Mouse (Mus musculus) intestine, embryonic 16.5 days (tissue): ENCODE measurements around the gene Gipc2. TPM values are rescaled to one million over a fixed set of nuclear protein-coding genes. Genes with fewer than 3 reads are reported as not detected.
"Not testable (repeated sequence)": the region's sequence is repeated elsewhere in the genome, so short reads cannot be mapped to it uniquely, and the experiment has no call there.

Experiments used
- ATAC-seq: fragments of 200-750 bp; cut with Nextera tagmentation; 2 replicates; pipeline ENCODE4 v1.8.0; 2017; ENCODE audit warnings: moderate TSS enrichment, moderate library complexity
- H3K27ac ChIP-seq: fragments of 300-500 bp; sonication (generic); 2 replicates; pipeline ENCODE4 v1.5.1; 2014; ENCODE audit warnings: mild to moderate bottlenecking, low read length
- H3K27me3 ChIP-seq: fragments of 300-500 bp; sonication (generic); replicated peaks from 2 replicates; pipeline ENCODE4 v1.6.1; 2014; ENCODE audit warnings: low read length, control low read depth, mixed read lengths; ENCODE audit not compliant: control insufficient read depth, insufficient read depth
- H3K36me3 ChIP-seq: fragments of 300-500 bp; sonication (generic); 2 replicates; pipeline ENCODE4 v1.6.1; 2014; ENCODE audit warnings: low read length, control low read depth; ENCODE audit not compliant: control insufficient read depth, insufficient read depth
- H3K4me1 ChIP-seq: fragments of 300-500 bp; sonication (generic); 2 replicates; pipeline ENCODE4 v1.6.1; 2014; ENCODE audit warnings: low read length, control low read depth, mixed read lengths; ENCODE audit not compliant: control insufficient read depth, insufficient read depth
- H3K4me2 ChIP-seq: fragments of 300-500 bp; sonication (generic); 2 replicates; pipeline ENCODE4 v1.6.1; 2014; ENCODE audit warnings: low read depth, low read length, control low read depth
- H3K4me3 ChIP-seq: fragments of 300-500 bp; sonication (generic); 2 replicates; pipeline ENCODE4 v1.5.1; 2014; ENCODE audit warnings: mild to moderate bottlenecking, low read length
- H3K9ac ChIP-seq: fragments of 300-500 bp; sonication (generic); 2 replicates; pipeline ENCODE4 v1.6.1; 2014; ENCODE audit warnings: low read depth, low read length
- H3K9me3 ChIP-seq: fragments of 300-500 bp; sonication (generic); 2 replicates; pipeline ENCODE4 v1.6.1; 2016; ENCODE audit warnings: low read length, control low read depth; ENCODE audit not compliant: control insufficient read depth
- WGBS: fragments of 180-500 bp; shearing (Covaris S2); extraction: QIAGEN DNeasy Blood & Tissue Kit; methylation state at CpG from one replicate; pipeline ENCODE4 v1.1.7; 2014; 5-methylcytosine and 5-hydroxymethylcytosine counted together
- polyA plus RNA-seq: library from polyadenylated mRNA; unstranded; fragments of >200 nt; fragmentation: Nextera tagmentation; extraction: Ambion mirVana; gene quantifications from 2 replicates; pipeline ENCODE4 v1.2.1, GENCODE M21; 2015

Gipc2 gene
- polyA plus RNA-seq, 1 experiment from 2014 or later, result 244 TPM

DNA sequence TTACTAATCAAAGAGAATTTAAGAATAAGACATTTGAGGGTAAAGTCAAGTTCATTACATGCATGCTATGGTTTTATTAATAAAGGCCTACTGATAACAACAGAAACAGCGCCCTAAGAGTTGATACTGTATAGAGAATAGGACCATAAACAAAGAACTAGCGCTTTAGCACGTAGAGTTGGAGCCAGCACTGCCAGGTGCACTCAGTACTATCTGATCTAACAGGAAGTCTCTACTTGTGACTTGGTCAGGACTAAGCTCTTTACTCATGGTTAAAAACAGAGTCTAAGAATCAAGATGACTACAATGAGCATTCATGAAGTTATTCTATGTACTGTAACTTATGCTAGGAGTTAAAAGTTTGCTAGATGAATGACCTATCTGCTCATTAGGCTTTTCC, 38.5 kb upstream of the Gipc2 start:
- 54% methylated on average over 3 of the region's 3 CpGs for WGBS
- peak; percentile 75 for ATAC-seq
- Histone ChIP-seq H3K9me3 (no peaks in the 10 kb centered on the region), H3K4me1 (peaks cover 12% of the 10 kb centered on the region; the same call in 1 of the 2 replicates), H3K4me3 (no peak overlapping the region), H3K4me2 (no peak overlapping the region), H3K27me3 (no peaks in the 10 kb centered on the region), H3K36me3 (no peaks in the 10 kb centered on the region), H3K9ac (no peak overlapping the region), H3K27ac (no peak overlapping the region)

DNA sequence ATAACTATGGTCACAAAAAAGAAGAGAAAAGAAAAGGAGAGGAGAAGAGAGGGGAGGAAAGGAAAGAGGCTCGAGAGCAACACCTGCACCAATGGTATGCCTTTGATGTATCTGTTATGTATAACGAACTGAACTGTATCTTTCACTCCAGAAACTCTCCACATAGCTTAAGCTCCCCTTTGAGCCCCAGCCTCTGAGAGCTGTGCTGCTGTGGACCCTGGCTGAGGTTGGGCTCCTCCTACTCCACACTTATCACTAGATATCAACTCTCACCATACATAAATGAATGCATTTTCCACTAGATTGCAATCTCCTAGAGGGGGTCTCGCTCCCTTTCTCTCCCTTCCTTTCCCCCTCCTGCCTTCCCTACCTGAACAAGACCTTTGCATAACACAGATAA, 38.0 kb upstream of the Gipc2 start:
- Histone ChIP-seq H3K27me3 (no peaks in the 10 kb centered on the region), H3K4me2 (no peak overlapping the region), H3K27ac (0 out of 2 replicates have a peak overlapping the region, but pooled peaks have one; percentile 11), H3K4me3 (no peak overlapping the region), H3K36me3 (no peaks in the 10 kb centered on the region), H3K9ac (no peak overlapping the region), H3K4me1 (peaks cover 10% of the 10 kb centered on the region; the same call in 1 of the 2 replicates), H3K9me3 (no peaks in the 10 kb centered on the region)
- no peak for ATAC-seq
- 71% methylated on average over 3 of the region's 3 CpGs for WGBS

DNA sequence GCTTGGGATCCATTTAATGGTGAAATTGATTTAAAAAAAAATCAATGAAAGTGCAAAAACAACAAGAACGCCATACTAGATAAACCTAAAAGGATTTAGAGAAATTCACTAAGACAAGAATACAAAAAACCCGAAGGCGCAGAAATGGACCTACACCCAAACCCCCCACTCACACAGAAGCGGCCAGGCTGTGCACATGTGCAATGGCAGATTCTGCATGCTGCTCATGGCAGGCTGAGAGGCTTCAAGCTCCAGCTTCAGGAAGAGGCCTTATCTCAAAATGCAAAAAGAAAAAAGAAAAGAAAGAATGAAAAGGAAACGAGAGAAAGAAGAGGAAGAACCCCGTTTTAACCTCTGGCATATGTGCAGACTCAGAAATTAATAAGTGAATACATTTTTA, 37.4 kb upstream of the Gipc2 start:
- H3K9ac ChIP-seq, result no peak overlapping the region
- no peak for ATAC-seq
- no peak overlapping the region for H3K4me3 ChIP-seq
- no peak overlapping the region for H3K27ac ChIP-seq
- H3K36me3 ChIP-seq, result no peaks in the 10 kb centered on the region
- peaks cover 8% of the 10 kb centered on the region; the same call in 1 of the 2 replicates for H3K4me1 ChIP-seq
- H3K9me3 ChIP-seq, result no peaks in the 10 kb centered on the region
- no peak overlapping the region for H3K4me2 ChIP-seq
- WGBS, result 86% methylated on average over 6 of the region's 6 CpGs
- no peaks in the 10 kb centered on the region for H3K27me3 ChIP-seq

DNA sequence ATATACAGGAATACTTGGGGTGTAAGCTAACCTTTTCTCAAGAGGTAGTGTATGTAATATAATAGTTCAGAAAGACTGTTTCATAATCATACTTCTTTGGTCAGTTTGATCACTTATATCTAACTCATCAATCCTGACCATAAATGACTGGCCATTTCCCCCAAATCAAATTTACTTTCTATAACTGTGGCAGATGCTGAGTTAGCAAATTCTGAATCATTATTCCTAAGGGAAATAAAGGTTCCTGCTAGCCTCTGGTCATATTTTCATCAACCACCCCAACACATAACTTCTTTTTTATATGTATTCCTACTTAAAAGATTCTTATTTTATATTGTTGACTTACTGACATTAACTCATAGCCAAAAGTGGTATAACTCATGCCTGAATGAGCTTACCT, 36.9 kb upstream of the Gipc2 start:
- Histone ChIP-seq H3K9me3 (no peaks in the 10 kb centered on the region), H3K27ac (no peak overlapping the region), H3K36me3 (no peaks in the 10 kb centered on the region), H3K27me3 (no peaks in the 10 kb centered on the region), H3K4me3 (no peak overlapping the region), H3K9ac (no peak overlapping the region), H3K4me2 (no peak overlapping the region), H3K4me1 (0 out of 2 replicates have a peak, but pooled peaks cover 5% of the 10 kb centered on the region)
- ATAC-seq, result no peak

DNA sequence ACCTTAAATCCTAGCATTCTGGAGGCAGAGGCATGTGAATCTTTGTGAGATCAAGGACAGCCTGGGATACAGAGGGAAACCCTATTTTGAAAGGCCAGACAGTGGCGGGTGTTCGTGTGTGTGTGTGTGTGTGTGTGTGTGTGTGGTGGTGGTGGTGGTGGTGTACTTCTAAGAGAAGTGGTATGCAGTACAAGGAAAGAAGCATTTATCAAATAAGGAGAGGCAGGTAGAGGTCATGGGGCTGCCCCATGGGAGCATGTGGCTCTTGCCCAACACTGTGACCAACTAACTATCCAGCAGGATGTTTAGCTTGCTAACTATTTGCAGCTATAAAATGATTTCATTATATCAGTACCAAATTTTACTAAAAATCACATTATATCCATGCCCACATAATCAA, 35.6 kb upstream of the Gipc2 start:
- H3K9me3 ChIP-seq, result no peaks in the 10 kb centered on the region
- peak; percentile 65 for ATAC-seq
- peak overlapping the region; percentile 51; the same call in 1 of the 2 replicates for H3K27ac ChIP-seq
- H3K4me2 ChIP-seq, result no peak overlapping the region
- H3K36me3 ChIP-seq, result no peaks in the 10 kb centered on the region
- H3K4me3 ChIP-seq, result no peak overlapping the region
- no peak overlapping the region for H3K9ac ChIP-seq
- H3K27me3 ChIP-seq, result no peaks in the 10 kb centered on the region
- 70% methylated on average over 2 of the region's 2 CpGs for WGBS
- 0 out of 2 replicates have a peak, but pooled peaks cover 5% of the 10 kb centered on the region for H3K4me1 ChIP-seq

DNA sequence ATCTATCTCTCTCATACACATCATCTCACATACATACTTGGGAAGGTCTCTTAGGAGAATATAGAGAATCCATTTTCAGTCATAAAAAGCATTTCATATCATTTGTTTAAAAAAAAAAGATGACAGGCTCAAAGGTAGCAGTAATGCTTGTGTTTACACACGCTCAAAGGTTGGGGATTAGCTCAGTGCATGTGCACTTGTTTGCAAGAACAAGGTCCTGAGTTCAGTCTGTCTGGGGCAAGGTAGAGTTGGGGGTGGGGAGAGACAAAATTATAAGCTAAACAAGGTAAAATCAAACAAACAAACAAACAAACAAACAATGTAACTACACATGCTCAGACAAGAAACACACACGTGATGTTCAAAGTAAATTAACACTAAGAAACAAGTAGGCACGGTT, 35.2 kb upstream of the Gipc2 start:
- Histone ChIP-seq H3K27me3 (no peaks in the 10 kb centered on the region), H3K27ac (peak overlapping the region; percentile 51; the same call in 1 of the 2 replicates), H3K9ac (no peak overlapping the region), H3K36me3 (no peaks in the 10 kb centered on the region), H3K4me3 (no peak overlapping the region), H3K9me3 (no peaks in the 10 kb centered on the region), H3K4me1 (0 out of 2 replicates have a peak, but pooled peaks cover 5% of the 10 kb centered on the region), H3K4me2 (no peak overlapping the region)
- 79% methylated on average over 3 of the region's 3 CpGs for WGBS
- peak; percentile 87 for ATAC-seq

DNA sequence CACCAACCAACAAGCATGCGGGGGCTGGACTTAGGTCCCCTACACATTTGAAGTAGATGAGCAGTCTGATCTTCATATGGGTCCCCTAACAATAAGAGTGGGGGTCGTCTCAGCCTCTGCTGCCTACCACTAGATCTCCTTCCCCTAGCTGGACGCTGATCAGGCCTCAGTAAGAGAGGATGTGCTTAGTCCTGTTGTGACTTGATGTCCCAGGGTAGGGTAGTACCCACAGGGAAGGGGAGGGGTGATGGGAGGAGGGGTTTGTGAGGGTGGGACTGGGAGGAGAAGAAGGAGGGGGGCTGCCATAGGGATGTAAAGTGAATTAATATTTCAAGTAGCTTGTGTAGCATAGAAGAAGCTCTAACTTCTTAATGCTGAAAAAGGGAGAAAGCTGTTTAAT, 33.1 kb upstream of the Gipc2 start:
- Histone ChIP-seq H3K27me3 (no peaks in the 10 kb centered on the region), H3K36me3 (no peaks in the 10 kb centered on the region), H3K4me1 (0 out of 2 replicates have a peak, but pooled peaks cover 5% of the 10 kb centered on the region), H3K27ac (no peak overlapping the region), H3K4me2 (no peak overlapping the region), H3K4me3 (no peak overlapping the region), H3K9me3 (no peaks in the 10 kb centered on the region), H3K9ac (no peak overlapping the region)
- no peak for ATAC-seq
- WGBS, result 70% methylated on average over 3 of the region's 3 CpGs

DNA sequence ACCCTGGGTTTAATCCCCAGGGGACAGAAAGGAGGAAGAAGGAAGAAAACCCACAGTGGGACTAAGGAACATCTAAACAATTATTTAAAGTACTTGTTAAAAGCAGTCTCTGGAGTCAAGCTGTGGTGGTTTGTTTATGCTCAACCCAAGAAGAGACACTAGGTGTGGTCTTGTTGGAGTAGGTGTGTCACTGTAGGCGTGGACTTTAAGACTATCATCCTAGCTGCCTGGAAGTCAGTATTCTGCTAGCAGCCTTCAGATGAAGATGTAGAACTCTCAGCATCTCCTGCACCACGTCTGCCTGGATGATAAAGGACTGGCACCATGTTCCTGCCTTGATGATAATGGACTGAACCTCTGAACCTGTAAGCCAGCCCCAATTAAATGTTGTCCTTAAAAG, 31.2 kb upstream of the Gipc2 start:
- not testable (repeated sequence) for H3K4me3 ChIP-seq, H3K27me3 ChIP-seq, ATAC-seq, H3K9ac ChIP-seq, H3K4me1 ChIP-seq, H3K36me3 ChIP-seq, H3K27ac ChIP-seq, H3K9me3 ChIP-seq, H3K4me2 ChIP-seq
- 36% methylated on average over 2 of the region's 2 CpGs for WGBS

DNA sequence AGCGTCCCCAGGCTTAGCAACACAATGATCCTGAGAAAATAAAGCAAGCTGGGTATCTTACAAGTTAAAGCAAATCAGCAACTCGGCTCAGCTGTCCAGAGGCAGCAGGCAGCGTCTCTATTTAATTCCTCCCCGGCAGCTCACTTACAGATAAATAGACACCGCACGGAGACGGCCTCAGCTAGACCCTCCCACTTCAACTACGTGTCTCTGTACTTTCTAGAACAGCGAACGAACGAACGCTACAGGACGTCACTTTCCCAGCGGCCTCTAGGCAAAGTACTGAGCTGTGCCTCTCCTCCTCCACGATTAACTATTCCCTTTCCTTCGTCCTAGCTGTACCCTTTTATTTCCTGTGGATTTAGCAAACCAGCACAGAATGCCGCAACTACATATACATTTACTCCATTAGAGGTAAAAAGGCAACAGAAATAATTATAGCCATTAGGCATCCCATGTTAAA, 27.6 kb upstream of the Gipc2 start:
- WGBS, result under 1% methylated on average over 17 of the region's 17 CpGs
- no peaks in the 10 kb centered on the region for H3K9me3 ChIP-seq
- peak overlapping the region; percentile 58 for H3K4me2 ChIP-seq
- peak overlapping the region; percentile 53 for H3K4me3 ChIP-seq
- peak overlapping the region; percentile 62 for H3K9ac ChIP-seq
- H3K27me3 ChIP-seq, result no peaks in the 10 kb centered on the region
- peaks cover 6% of the 10 kb centered on the region; the same call in 1 of the 2 replicates for H3K4me1 ChIP-seq
- no peaks in the 10 kb centered on the region for H3K36me3 ChIP-seq
- peak; percentile 97 for ATAC-seq
- peak overlapping the region; percentile 80 for H3K27ac ChIP-seq

DNA sequence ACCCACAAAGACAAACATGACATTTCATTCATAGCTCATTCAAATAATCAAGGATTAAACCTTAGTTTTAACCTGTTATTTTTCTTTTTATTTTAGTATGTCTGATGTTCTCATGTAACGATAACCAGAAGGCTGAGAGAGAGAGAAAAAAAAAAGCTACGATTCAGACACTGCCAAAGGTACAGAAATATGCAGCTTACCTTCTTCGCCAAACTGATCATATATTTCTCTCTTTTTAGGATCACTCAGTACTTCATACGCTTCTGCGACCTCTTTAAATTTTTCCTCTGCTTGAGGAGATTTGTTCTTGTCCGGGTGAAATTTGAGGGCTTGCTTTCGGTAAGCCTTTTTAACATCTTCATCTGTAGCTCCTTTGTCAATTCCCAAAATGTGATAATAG, 27.1 kb upstream of the Gipc2 start:
- Histone ChIP-seq H3K27ac (peak overlapping the region; percentile 80), H3K4me3 (peak overlapping the region; percentile 53), H3K27me3 (no peaks in the 10 kb centered on the region), H3K4me1 (peaks cover 7% of the 10 kb centered on the region; the same call in 1 of the 2 replicates), H3K9me3 (no peaks in the 10 kb centered on the region), H3K36me3 (no peaks in the 10 kb centered on the region), H3K4me2 (peak overlapping the region; percentile 58), H3K9ac (peak overlapping the region; percentile 62)
- no peak; the same call in 1 of the 2 replicates for ATAC-seq
- WGBS, result 3% methylated on average over 7 of the region's 7 CpGs
